Mouse (Mus musculus) heart, embryonic 12.5 days (tissue): ENCODE results near the gene Rnls. TPM values are rescaled to one million over a fixed set of nuclear protein-coding genes. Genes with fewer than 3 reads are reported as not detected.

Experiments
- ATAC-seq: fragments of 200-750 bp; cut with Nextera tagmentation; 2 replicates; pipeline ENCODE4 v1.8.0; 2017; ENCODE audit warnings: moderate TSS enrichment, moderate library complexity; ENCODE audit not compliant: insufficient number of reproducible peaks, low FRiP score
- H3K27ac ChIP-seq: fragments of 300-500 bp; sonication (generic); 2 replicates; pipeline ENCODE4 v1.5.1; 2016; ENCODE audit warnings: mild to moderate bottlenecking, moderate library complexity; ENCODE audit not compliant: poor library complexity, severe bottlenecking
- H3K27me3 ChIP-seq: fragments of 300-500 bp; sonication (generic); replicated peaks from 2 replicates; pipeline ENCODE4 v1.6.1; 2016; ENCODE audit warnings: mild to moderate bottlenecking, moderate library complexity
- H3K36me3 ChIP-seq: fragments of 300-500 bp; sonication (generic); 2 replicates; pipeline ENCODE4 v1.6.1; 2016; ENCODE audit warnings: mild to moderate bottlenecking, moderate library complexity
- H3K4me1 ChIP-seq: fragments of 300-500 bp; sonication (generic); replicated peaks from 2 replicates; pipeline ENCODE4 v1.6.1; 2016; ENCODE audit warnings: mild to moderate bottlenecking
- H3K4me2 ChIP-seq: fragments of 300-500 bp; sonication (generic); 2 replicates; pipeline ENCODE4 v1.6.1; 2016; ENCODE audit warnings: mild to moderate bottlenecking, moderate library complexity
- H3K4me3 ChIP-seq: fragments of 300-500 bp; sonication (generic); 2 replicates; pipeline ENCODE4 v1.5.1; 2016; ENCODE audit warnings: mild to moderate bottlenecking
- H3K9ac ChIP-seq: fragments of 300-500 bp; sonication (generic); 2 replicates; pipeline ENCODE4 v1.6.1; 2016; ENCODE audit warnings: mild to moderate bottlenecking, moderate library complexity
- H3K9me3 ChIP-seq: fragments of 300-500 bp; sonication (generic); replicated peaks from 2 replicates; pipeline ENCODE4 v1.6.1; 2016; ENCODE audit warnings: mild to moderate bottlenecking, moderate library complexity
- WGBS: fragments of 180-500 bp; shearing (Covaris S2); methylation state at CpG from one replicate; pipeline ENCODE4 v1.1.7; 2016; 5-methylcytosine and 5-hydroxymethylcytosine counted together
- polyA plus RNA-seq: library from polyadenylated mRNA; unstranded; fragments of >200 nt; fragmentation: Nextera tagmentation; extraction: Ambion mirVana; gene quantifications from 2 replicates; pipeline ENCODE4 v1.2.1, GENCODE M21; 2016

The Rnls gene
- polyA plus RNA-seq, 1 experiment from 2014 or later = 9.5 TPM

GRCm38 (mm10) chr19:33223766-33224165, 168.3 kb downstream of the Rnls start:
- Histone ChIP-seq H3K4me3 (no peak overlapping the region), H3K27me3 (no peaks in the 10 kb centered on the region), H3K27ac (no peak overlapping the region), H3K36me3 (no peaks in the 10 kb centered on the region), H3K4me2 (no peak overlapping the region), H3K4me1 (no peaks in the 10 kb centered on the region), H3K9ac (no peak overlapping the region), H3K9me3 (no peaks in the 10 kb centered on the region)
- no peak for ATAC-seq
- 64% methylated on average over 5 of the region's 5 CpGs for WGBS

- WGBS = 78% methylated on average over 6 of the region's 6 CpGs
Observed at GRCm38 (mm10) chr19:33223276-33223675, 168.8 kb downstream of the Rnls start.

GRCm38 (mm10) chr19:33222595-33223223, 169.4 kb downstream of the Rnls start:
- H3K4me1 ChIP-seq = no peaks in the 10 kb centered on the region
- H3K27ac ChIP-seq = no peak overlapping the region
- no peak overlapping the region for H3K9ac ChIP-seq
- no peaks in the 10 kb centered on the region for H3K9me3 ChIP-seq
- no peaks in the 10 kb centered on the region for H3K36me3 ChIP-seq
- H3K4me2 ChIP-seq = no peak overlapping the region
- no peak for ATAC-seq
- WGBS = 68% methylated on average over 12 of the region's 12 CpGs
- H3K4me3 ChIP-seq = no peak overlapping the region
- H3K27me3 ChIP-seq = no peaks in the 10 kb centered on the region

More at GRCm38 (mm10) chr19:33223276-33223675, 168.8 kb downstream of the Rnls start:
- H3K4me1 ChIP-seq = no peaks in the 10 kb centered on the region
- H3K9ac ChIP-seq = no peak overlapping the region
- no peaks in the 10 kb centered on the region for H3K36me3 ChIP-seq
- no peaks in the 10 kb centered on the region for H3K27me3 ChIP-seq
- no peak overlapping the region for H3K27ac ChIP-seq
- H3K9me3 ChIP-seq = no peaks in the 10 kb centered on the region
- H3K4me2 ChIP-seq = no peak overlapping the region
- no peak overlapping the region for H3K4me3 ChIP-seq
- no peak for ATAC-seq

GRCm38 (mm10) chr19:33217791-33218300, 174.2 kb downstream of the Rnls start:
- Histone ChIP-seq H3K27me3 (no peaks in the 10 kb centered on the region), H3K9me3 (no peaks in the 10 kb centered on the region), H3K4me1 (no peaks in the 10 kb centered on the region), H3K4me2 (no peak overlapping the region), H3K4me3 (no peak overlapping the region), H3K36me3 (no peaks in the 10 kb centered on the region), H3K27ac (no peak overlapping the region), H3K9ac (no peak overlapping the region)
- 81% methylated on average over 6 of the region's 6 CpGs for WGBS
- ATAC-seq = no peak

- WGBS = 81% methylated on average over 2 of the region's 2 CpGs
- Histone ChIP-seq H3K4me2 (no peak overlapping the region), H3K36me3 (no peaks in the 10 kb centered on the region), H3K27me3 (no peaks in the 10 kb centered on the region), H3K9me3 (no peaks in the 10 kb centered on the region), H3K27ac (no peak overlapping the region), H3K4me1 (no peaks in the 10 kb centered on the region), H3K4me3 (no peak overlapping the region), H3K9ac (no peak overlapping the region)
- no peak for ATAC-seq
Observed at GRCm38 (mm10) chr19:33209709-33210108, 182.4 kb downstream of the Rnls start.

- Histone ChIP-seq H3K9me3 (no peaks in the 10 kb centered on the region), H3K27me3 (no peaks in the 10 kb centered on the region), H3K4me2 (no peak overlapping the region), H3K27ac (no peak overlapping the region), H3K4me1 (no peaks in the 10 kb centered on the region), H3K36me3 (no peaks in the 10 kb centered on the region), H3K4me3 (no peak overlapping the region), H3K9ac (no peak overlapping the region)
- WGBS = 55% methylated on average over 1 of the region's 1 CpGs
- ATAC-seq = no peak
Observed at GRCm38 (mm10) chr19:33207991-33208390, 184.1 kb downstream of the Rnls start.

GRCm38 (mm10) chr19:33205389-33205788, 186.7 kb downstream of the Rnls start:
- WGBS = 78% methylated on average over 2 of the region's 2 CpGs
- Histone ChIP-seq H3K9me3 (no peaks in the 10 kb centered on the region), H3K9ac (no peak overlapping the region), H3K27me3 (no peaks in the 10 kb centered on the region), H3K4me3 (no peak overlapping the region), H3K4me2 (no peak overlapping the region), H3K27ac (no peak overlapping the region), H3K4me1 (no peaks in the 10 kb centered on the region), H3K36me3 (no peaks in the 10 kb centered on the region)
- ATAC-seq = no peak

- H3K9ac ChIP-seq = no peak overlapping the region
- no peak overlapping the region for H3K4me2 ChIP-seq
- 70% methylated on average over 6 of the region's 6 CpGs for WGBS
- no peak overlapping the region for H3K27ac ChIP-seq
- no peak overlapping the region for H3K4me3 ChIP-seq
- no peaks in the 10 kb centered on the region for H3K4me1 ChIP-seq
- H3K9me3 ChIP-seq = no peaks in the 10 kb centered on the region
- no peaks in the 10 kb centered on the region for H3K36me3 ChIP-seq
- H3K27me3 ChIP-seq = no peaks in the 10 kb centered on the region
- no peak for ATAC-seq
Observed at GRCm38 (mm10) chr19:33202422-33202821, 189.7 kb downstream of the Rnls start.

- no peak for ATAC-seq
- no peaks in the 10 kb centered on the region for H3K9me3 ChIP-seq
- H3K4me3 ChIP-seq = no peak overlapping the region
- H3K36me3 ChIP-seq = no peaks in the 10 kb centered on the region
- H3K4me2 ChIP-seq = no peak overlapping the region
- no peaks in the 10 kb centered on the region for H3K27me3 ChIP-seq
- no peak overlapping the region for H3K9ac ChIP-seq
- WGBS = 76% methylated on average over 4 of the region's 4 CpGs
- H3K27ac ChIP-seq = no peak overlapping the region
- H3K4me1 ChIP-seq = no peaks in the 10 kb centered on the region
Observed at GRCm38 (mm10) chr19:33201181-33201580, 190.9 kb downstream of the Rnls start.

GRCm38 (mm10) chr19:33192064-33192463, 200.0 kb downstream of the Rnls start:
- Histone ChIP-seq H3K4me3 (no peak overlapping the region), H3K36me3 (no peaks in the 10 kb centered on the region), H3K4me2 (no peak overlapping the region), H3K27me3 (no peaks in the 10 kb centered on the region), H3K4me1 (no peaks in the 10 kb centered on the region; the same call in 1 of the 2 replicates), H3K9ac (no peak overlapping the region), H3K9me3 (no peaks in the 10 kb centered on the region), H3K27ac (no peak overlapping the region)
- WGBS = 21% methylated on average over 2 of the region's 2 CpGs
- no peak for ATAC-seq

GRCm38 (mm10) chr19:33188766-33189165, 203.3 kb downstream of the Rnls start:
- no peaks in the 10 kb centered on the region for H3K36me3 ChIP-seq

GRCm38 (mm10) chr19:33179595-33179994, 212.5 kb downstream of the Rnls start:
- H3K36me3 ChIP-seq = no peaks in the 10 kb centered on the region
- H3K4me1 ChIP-seq = no peaks in the 10 kb centered on the region
- H3K27me3 ChIP-seq = no peaks in the 10 kb centered on the region
- H3K4me3 ChIP-seq = no peak overlapping the region
- ATAC-seq = no peak
- H3K27ac ChIP-seq = no peak overlapping the region
- no peaks in the 10 kb centered on the region for H3K9me3 ChIP-seq
- no peak overlapping the region for H3K9ac ChIP-seq
- H3K4me2 ChIP-seq = no peak overlapping the region
- WGBS = 74% methylated on average over 5 of the region's 5 CpGs

More at GRCm38 (mm10) chr19:33188766-33189165, 203.3 kb downstream of the Rnls start:
- Histone ChIP-seq H3K27me3 (no peaks in the 10 kb centered on the region), H3K4me3 (no peak overlapping the region), H3K4me1 (no peaks in the 10 kb centered on the region; the same call in 1 of the 2 replicates), H3K9me3 (no peaks in the 10 kb centered on the region), H3K27ac (no peak overlapping the region), H3K4me2 (no peak overlapping the region), H3K9ac (no peak overlapping the region)
- WGBS = 72% methylated on average over 1 of the region's 1 CpGs
- ATAC-seq = no peak
